ENCODE assay signal across 13 mouse cellular contexts in genomic region chr10:125912207-125912606, GRCm38 (mm10). TPM values are rescaled to one million over a fixed set of nuclear protein-coding genes. Genes with fewer than 3 reads are reported as not detected.
A peak's percentile ranks its signal among the peaks of the same experiment; 100 is the strongest.
DNase-seq lines count a peak whose midpoint lies in the region; ATAC-seq and TF ChIP-seq lines count a peak whose summit lies in the region.
"Had no signal": no experiment of that assay in that cellular context is flagged by ENCODE, and none has a peak within 500 bp of the region (broad histone marks: within the 10 kb centered on the region; RNA-seq: fewer than 3 reads in every experiment).

No protein-coding gene starts in this region.

- DNase-seq in embryo, embryonic 11 days: peak; percentile 38
- no peak for DNase-seq in embryo, embryonic 9.5 days (ENCODE audit: extremely low spot score)
- DNase-seq in limb, embryonic 10.5 days (ENCODE audit: low spot score): no peak
- DNase-seq in hindbrain, embryonic 14.5 days (ENCODE audit: low spot score): no peak
- DNase-seq in yolk sac, embryonic 10.5 days (ENCODE audit: low spot score): no peak
- DNase-seq in adrenal gland, postnatal 10 days: no peak
- DNase-seq: cerebellum, adult 9-11 months; thymus, adult 18-20 months had no signal

- no peak overlapping the region for H3K9ac ChIP-seq in limb, embryonic 12.5 days (replicated peaks)
- H3K9ac ChIP-seq in hindbrain, embryonic 14.5 days: no peak overlapping the region
- H3K9ac ChIP-seq: liver, embryonic 15.5 days had no signal

- peak overlapping the region; percentile 72 for H3K27ac ChIP-seq in limb, embryonic 12.5 days
- no peak overlapping the region for H3K27ac ChIP-seq in limb, embryonic 10.5 days
- no peak overlapping the region for H3K27ac ChIP-seq in hindbrain, embryonic 14.5 days
- H3K27ac ChIP-seq: left cerebral cortex, adult 2 months; liver, embryonic 15.5 days had no signal

- H3K4me1 ChIP-seq in limb, embryonic 12.5 days (replicated peaks): peaks cover 13% of the 10 kb centered on the region
- peaks cover 7% of the 10 kb centered on the region for H3K4me1 ChIP-seq in limb, embryonic 10.5 days
- no peaks in the 10 kb centered on the region for H3K4me1 ChIP-seq in hindbrain, embryonic 14.5 days (replicated peaks; ENCODE audit: control insufficient read depth, insufficient read depth, low read length)
- H3K4me1 ChIP-seq: liver, embryonic 15.5 days; megakaryocyte, embryonic 14.5 days had no signal

- H3K4me3 ChIP-seq in limb, embryonic 12.5 days (replicated peaks): no peak overlapping the region
- H3K4me3 ChIP-seq in limb, embryonic 10.5 days: no peak overlapping the region
- no peak overlapping the region for H3K4me3 ChIP-seq in hindbrain, embryonic 14.5 days (replicated peaks; ENCODE audit: low read length)
- no peak overlapping the region for H3K4me3 ChIP-seq in myocyte
- H3K4me3 ChIP-seq: left cerebral cortex, adult 2 months; liver, embryonic 15.5 days; megakaryocyte, embryonic 14.5 days had no signal

- no peak for TF ChIP-seq POLR2A in myocyte (IDR thresholded peaks at IDR 0.05; ENCODE audit: insufficient read length, low read depth)

- H3K36me3 ChIP-seq in limb, embryonic 12.5 days: no peaks in the 10 kb centered on the region
- no peaks in the 10 kb centered on the region for H3K36me3 ChIP-seq in limb, embryonic 10.5 days
- H3K36me3 ChIP-seq in hindbrain, embryonic 14.5 days (replicated peaks; ENCODE audit: control insufficient read depth, insufficient read depth): no peaks in the 10 kb centered on the region
- no peaks in the 10 kb centered on the region for H3K36me3 ChIP-seq in myocyte (ENCODE audit: control insufficient read depth, insufficient read depth)
- H3K36me3 ChIP-seq: liver, embryonic 15.5 days had no signal

- no peaks in the 10 kb centered on the region for H3K79me2 ChIP-seq in myocyte (ENCODE audit: control insufficient read depth, insufficient read depth)

- H3ac ChIP-seq in myocyte (ENCODE audit: control insufficient read depth, insufficient read length): no peak overlapping the region

- ATAC-seq in limb, embryonic 12.5 days (ENCODE audit: insufficient number of reproducible peaks, insufficient read depth, low FRiP score, low TSS enrichment, low read depth): no peak
- peak; percentile 55; the same call in 1 of the 2 replicates for ATAC-seq in hindbrain, embryonic 14.5 days (ENCODE audit: low FRiP score)

- H3K4me2 ChIP-seq in limb, embryonic 12.5 days: no peak overlapping the region
- no peak overlapping the region for H3K4me2 ChIP-seq in hindbrain, embryonic 14.5 days (replicated peaks)
- no peak overlapping the region for H3K4me2 ChIP-seq in myocyte (ENCODE audit: low read depth)
- H3K4me2 ChIP-seq: liver, embryonic 15.5 days had no signal

- 54% methylated on average over 7 of the region's 7 CpGs for WGBS in limb, embryonic 12.5 days
- 90% methylated on average over 7 of the region's 7 CpGs for WGBS in limb, embryonic 10.5 days
- 26% methylated on average over 7 of the region's 7 CpGs for WGBS in hindbrain, embryonic 14.5 days

- H3K27me3 ChIP-seq in limb, embryonic 12.5 days: no peaks in the 10 kb centered on the region
- H3K27me3 ChIP-seq in limb, embryonic 10.5 days (ENCODE audit: low read depth, poor library complexity, severe bottlenecking): no peaks in the 10 kb centered on the region
- no peaks in the 10 kb centered on the region for H3K27me3 ChIP-seq in hindbrain, embryonic 14.5 days (ENCODE audit: control insufficient read depth, insufficient read depth, low read length)
- H3K27me3 ChIP-seq in myocyte (ENCODE audit: control insufficient read depth, insufficient read depth, insufficient read length): no peaks in the 10 kb centered on the region
- H3K27me3 ChIP-seq: liver, embryonic 15.5 days; megakaryocyte, embryonic 14.5 days had no signal

- H3K9me3 ChIP-seq in limb, embryonic 12.5 days: no peaks in the 10 kb centered on the region
- H3K9me3 ChIP-seq in limb, embryonic 10.5 days (replicated peaks): no peaks in the 10 kb centered on the region
- no peaks in the 10 kb centered on the region for H3K9me3 ChIP-seq in hindbrain, embryonic 14.5 days (ENCODE audit: control insufficient read depth, low read length)
- H3K9me3 ChIP-seq: liver, embryonic 15.5 days had no signal

TF ChIP-seq in myocyte, 11 proteins besides CTCF, POLR2A, EP300 and RAD21:
- TF ChIP-seq REST (IDR thresholded peaks at IDR 0.05; ENCODE audit: insufficient read depth, insufficient read length) (no peak), MYOD1 (IDR thresholded peaks at IDR 0.05; ENCODE audit: control insufficient read depth in 1 of 3, insufficient read length in 2 of 3, low read depth in 2 of 3) (peak; percentile 1 to 62 (median 60))

RNA-seq across cellular contexts. Expression of gene Lrig3, which starts 53.8 kb away (rescaled TPM):
- 84.4 and 85.6 TPM in 2 replicates for polyA plus RNA-seq in limb, embryonic 12.5 days (2016; fragmentation: Nextera tagmentation; extraction: Ambion mirVana)
- 31.6 and 49.9 TPM in 2 replicates for polyA plus RNA-seq in limb, embryonic 10.5 days (2016; fragmentation: Nextera tagmentation; extraction: Ambion mirVana)
- polyA plus RNA-seq in hindbrain, embryonic 14.5 days (2014; fragmentation: Nextera tagmentation; extraction: Ambion mirVana): 3.9 and 4.4 TPM in 2 replicates
- polyA plus RNA-seq in myocyte (2012; fragmentation: generic; extraction: Trizol): 8.0 TPM
- total RNA-seq in adrenal gland, postnatal 10 days (2021): 1 to 10 TPM; 6.6 to 8.1 TPM
